Mouse (Mus musculus) testis, adult 2 months (tissue): ENCODE data around the gene Siah2.

Experiments used
- CTCF ChIP-seq: fragments of 200-500 bp; IDR thresholded peaks from 2 replicates; pipeline ENCODE4 v1.5.1; 2012; ENCODE audit warnings: low read depth, mild to moderate bottlenecking, inconsistent platforms, low read length, moderate library complexity; ENCODE audit not compliant: control insufficient read depth, insufficient read depth, insufficient replicate concordance
- POLR2A ChIP-seq: fragments of 200-500 bp; IDR thresholded peaks from 2 replicates; pipeline ENCODE4 v1.6.1; 2012; ENCODE audit warnings: low read depth, mild to moderate bottlenecking, inconsistent platforms, low read length, moderate library complexity; ENCODE audit not compliant: control insufficient read depth

DNA sequence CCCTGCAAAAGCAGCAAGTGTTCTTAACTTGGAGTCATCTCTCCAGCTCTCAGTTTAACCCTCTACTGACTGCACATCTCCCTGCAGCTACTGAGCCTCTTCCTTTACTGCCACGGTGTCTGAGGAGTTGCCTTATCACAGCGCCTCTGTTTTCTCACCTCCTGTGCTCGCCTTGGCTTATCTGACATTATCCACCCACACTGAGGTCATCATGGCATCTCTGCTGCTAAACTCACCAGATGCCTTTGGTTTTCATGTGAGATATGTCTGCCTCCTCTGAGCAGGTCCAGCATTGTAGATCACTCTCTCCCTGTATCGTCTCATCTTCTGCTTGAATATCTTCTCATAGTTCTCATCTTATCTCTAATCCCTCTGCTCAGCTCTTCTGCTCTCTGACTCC is 41.9 kb downstream of the Siah2 start:
- TF ChIP-seq CTCF (no peak), POLR2A (no peak)
